Mouse (Mus musculus): Measurements from ENCODE around the gene Ceacam18. TPM values are rescaled to one million over a fixed set of nuclear protein-coding genes. Genes with fewer than 3 reads are reported as not detected.

Ceacam18 gene
- polyA plus RNA-seq, 1 experiment: 0.04 TPM

- Histone ChIP-seq H3K4me3 (ENCODE audit: insufficient read depth, low read length) (no peak overlapping the region), H3K4me1 (ENCODE audit: control insufficient read depth, insufficient read depth, low read length) (no peaks in the 10 kb centered on the region)
- no peak for TF ChIP-seq CTCF (IDR thresholded peaks at IDR 0.05; ENCODE audit: extremely low read depth, insufficient read depth, low read length)
- TF ChIP-seq POLR2A (IDR thresholded peaks at IDR 0.05; ENCODE audit: extremely low read depth, insufficient read depth, low read length): no peak
Measured at GRCm38 (mm10) chr7:43625065-43625464, 9.4 kb upstream of the Ceacam18 start.

GRCm38 (mm10) chr7:43625794-43626422, 8.6 kb upstream of the Ceacam18 start:
- no peak for TF ChIP-seq POLR2A (IDR thresholded peaks at IDR 0.05; ENCODE audit: extremely low read depth, insufficient read depth, low read length)
- no peak for TF ChIP-seq CTCF (IDR thresholded peaks at IDR 0.05; ENCODE audit: extremely low read depth, insufficient read depth, low read length)
- H3K4me3 ChIP-seq (ENCODE audit: insufficient read depth, low read length): no peak overlapping the region
- H3K27ac ChIP-seq (ENCODE audit: insufficient read depth, low read length): no peak overlapping the region
- no peaks in the 10 kb centered on the region for H3K4me1 ChIP-seq (ENCODE audit: control insufficient read depth, insufficient read depth, low read length)

More at GRCm38 (mm10) chr7:43625065-43625464, 9.4 kb upstream of the Ceacam18 start:
- no peak overlapping the region for H3K27ac ChIP-seq (ENCODE audit: insufficient read depth, low read length)

- no peak overlapping the region for H3K4me3 ChIP-seq (ENCODE audit: insufficient read depth, low read length)
- no peaks in the 10 kb centered on the region for H3K4me1 ChIP-seq (ENCODE audit: control insufficient read depth, insufficient read depth, low read length)
- no peak overlapping the region for H3K27ac ChIP-seq (ENCODE audit: insufficient read depth, low read length)
- TF ChIP-seq CTCF (IDR thresholded peaks at IDR 0.05; ENCODE audit: extremely low read depth, insufficient read depth, low read length) (no peak), POLR2A (IDR thresholded peaks at IDR 0.05; ENCODE audit: extremely low read depth, insufficient read depth, low read length) (no peak)
Measured at GRCm38 (mm10) chr7:43633940-43634339, 567 bp upstream of the Ceacam18 start.

- Histone ChIP-seq H3K27ac (ENCODE audit: insufficient read depth, low read length) (no peak overlapping the region), H3K4me3 (ENCODE audit: insufficient read depth, low read length) (no peak overlapping the region), H3K4me1 (ENCODE audit: control insufficient read depth, insufficient read depth, low read length) (no peaks in the 10 kb centered on the region)
- TF ChIP-seq POLR2A (IDR thresholded peaks at IDR 0.05; ENCODE audit: extremely low read depth, insufficient read depth, low read length): no peak
- TF ChIP-seq CTCF (IDR thresholded peaks at IDR 0.05; ENCODE audit: extremely low read depth, insufficient read depth, low read length): no peak
Measured at GRCm38 (mm10) chr7:43636194-43636593, 1.7 kb downstream of the Ceacam18 start.

GRCm38 (mm10) chr7:43637118-43637517, 2.6 kb downstream of the Ceacam18 start:
- H3K4me1 ChIP-seq (ENCODE audit: control insufficient read depth, insufficient read depth, low read length): no peaks in the 10 kb centered on the region
- H3K4me3 ChIP-seq (ENCODE audit: insufficient read depth, low read length): no peak overlapping the region
- no peak overlapping the region for H3K27ac ChIP-seq (ENCODE audit: insufficient read depth, low read length)
- TF ChIP-seq CTCF (IDR thresholded peaks at IDR 0.05; ENCODE audit: extremely low read depth, insufficient read depth, low read length) (no peak), POLR2A (IDR thresholded peaks at IDR 0.05; ENCODE audit: extremely low read depth, insufficient read depth, low read length) (no peak)

- no peak for TF ChIP-seq CTCF (IDR thresholded peaks at IDR 0.05; ENCODE audit: extremely low read depth, insufficient read depth, low read length)
- no peak for TF ChIP-seq POLR2A (IDR thresholded peaks at IDR 0.05; ENCODE audit: extremely low read depth, insufficient read depth, low read length)
- H3K27ac ChIP-seq (ENCODE audit: insufficient read depth, low read length): no peak overlapping the region
- no peaks in the 10 kb centered on the region for H3K4me1 ChIP-seq (ENCODE audit: control insufficient read depth, insufficient read depth, low read length)
- no peak overlapping the region for H3K4me3 ChIP-seq (ENCODE audit: insufficient read depth, low read length)
Measured at GRCm38 (mm10) chr7:43642587-43642986, 8.1 kb downstream of the Ceacam18 start.

GRCm38 (mm10) chr7:43643046-43643652, 8.6 kb downstream of the Ceacam18 start:
- H3K4me1 ChIP-seq (ENCODE audit: control insufficient read depth, insufficient read depth, low read length): no peaks in the 10 kb centered on the region
- H3K27ac ChIP-seq (ENCODE audit: insufficient read depth, low read length): no peak overlapping the region
- TF ChIP-seq CTCF (IDR thresholded peaks at IDR 0.05; ENCODE audit: extremely low read depth, insufficient read depth, low read length): no peak
- no peak for TF ChIP-seq POLR2A (IDR thresholded peaks at IDR 0.05; ENCODE audit: extremely low read depth, insufficient read depth, low read length)
- no peak overlapping the region for H3K4me3 ChIP-seq (ENCODE audit: insufficient read depth, low read length)

GRCm38 (mm10) chr7:43652683-43653082, 18.2 kb downstream of the Ceacam18 start:
- H3K4me3 ChIP-seq (ENCODE audit: insufficient read depth, low read length): no peak overlapping the region
- H3K4me1 ChIP-seq (ENCODE audit: control insufficient read depth, insufficient read depth, low read length): no peaks in the 10 kb centered on the region
- TF ChIP-seq CTCF (IDR thresholded peaks at IDR 0.05; ENCODE audit: extremely low read depth, insufficient read depth, low read length): no peak
- TF ChIP-seq POLR2A (IDR thresholded peaks at IDR 0.05; ENCODE audit: extremely low read depth, insufficient read depth, low read length): no peak
- H3K27ac ChIP-seq (ENCODE audit: insufficient read depth, low read length): no peak overlapping the region

GRCm38 (mm10) chr7:43654519-43654918, 20.0 kb downstream of the Ceacam18 start:
- Histone ChIP-seq H3K4me3 (ENCODE audit: insufficient read depth, low read length) (no peak overlapping the region), H3K4me1 (ENCODE audit: control insufficient read depth, insufficient read depth, low read length) (no peaks in the 10 kb centered on the region), H3K27ac (ENCODE audit: insufficient read depth, low read length) (no peak overlapping the region)
- TF ChIP-seq CTCF (IDR thresholded peaks at IDR 0.05; ENCODE audit: extremely low read depth, insufficient read depth, low read length): no peak
- TF ChIP-seq POLR2A (IDR thresholded peaks at IDR 0.05; ENCODE audit: extremely low read depth, insufficient read depth, low read length): no peak

GRCm38 (mm10) chr7:43656232-43656631, 21.7 kb downstream of the Ceacam18 start:
- Histone ChIP-seq H3K4me3 (ENCODE audit: insufficient read depth, low read length) (no peak overlapping the region), H3K27ac (ENCODE audit: insufficient read depth, low read length) (no peak overlapping the region), H3K4me1 (ENCODE audit: control insufficient read depth, insufficient read depth, low read length) (no peaks in the 10 kb centered on the region)
- no peak for TF ChIP-seq CTCF (IDR thresholded peaks at IDR 0.05; ENCODE audit: extremely low read depth, insufficient read depth, low read length)
- TF ChIP-seq POLR2A (IDR thresholded peaks at IDR 0.05; ENCODE audit: extremely low read depth, insufficient read depth, low read length): no peak
